ENCODE assay signal across 10 mouse cellular contexts in genomic region chr10:87971536-87971935, GRCm38 (mm10).
A peak's percentile ranks its signal among the peaks of the same experiment; 100 is the strongest.
DNase-seq lines count a peak whose midpoint lies in the region; ATAC-seq and TF ChIP-seq lines count a peak whose summit lies in the region.
"Had no signal": no experiment of that assay in that cellular context is flagged by ENCODE, and none has a peak within 500 bp of the region (broad histone marks: within the 10 kb centered on the region; RNA-seq: fewer than 3 reads in every experiment).

No protein-coding gene starts in this region.

- H3K27me3 ChIP-seq in intestine, postnatal 0 days (replicated peaks; ENCODE audit: control insufficient read depth, insufficient read depth, low read length): no peaks in the 10 kb centered on the region
- H3K27me3 ChIP-seq in intestine, embryonic 16.5 days (replicated peaks; ENCODE audit: control insufficient read depth, insufficient read depth, low read length): no peaks in the 10 kb centered on the region
- H3K27me3 ChIP-seq: intestine, embryonic 15.5 days; liver, embryonic 13.5 days had no signal

- WGBS in intestine, postnatal 0 days: 53% methylated on average over 6 of the region's 6 CpGs
- 58% methylated on average over 6 of the region's 6 CpGs for WGBS in intestine, embryonic 16.5 days

- no peak overlapping the region for H3K4me2 ChIP-seq in intestine, postnatal 0 days (replicated peaks; ENCODE audit: low read depth)
- H3K4me2 ChIP-seq in intestine, embryonic 16.5 days (ENCODE audit: low read depth, low read length): no peak overlapping the region
- H3K4me2 ChIP-seq: intestine, embryonic 15.5 days; liver, embryonic 13.5 days had no signal

- no peaks in the 10 kb centered on the region for H3K9me3 ChIP-seq in intestine, postnatal 0 days (ENCODE audit: control insufficient read depth)
- no peaks in the 10 kb centered on the region for H3K9me3 ChIP-seq in intestine, embryonic 16.5 days (ENCODE audit: control insufficient read depth, low read length)
- H3K9me3 ChIP-seq: intestine, embryonic 15.5 days; liver, embryonic 13.5 days had no signal

- peak; percentile 56 for DNase-seq in 3T3-L1 (ENCODE audit: low read depth, low spot score)
- peak; percentile 4 for DNase-seq in 416B (ENCODE audit: low read depth)
- DNase-seq in heart, postnatal 10 days: peak; percentile 35 to 44
- DNase-seq in thymus, postnatal 10 days (ENCODE audit: low spot score in 2 of 2): no peak
- no peak for DNase-seq in cerebellum, adult 18-20 months
- DNase-seq: liver, embryonic 13.5 days had no signal

- no peak overlapping the region for H3K9ac ChIP-seq in intestine, postnatal 0 days (ENCODE audit: low read depth, low read length)
- no peak overlapping the region for H3K9ac ChIP-seq in intestine, embryonic 16.5 days (ENCODE audit: low read depth, low read length)
- H3K9ac ChIP-seq: intestine, embryonic 15.5 days; liver, embryonic 13.5 days had no signal

- TF ChIP-seq CTCF in intestine, postnatal 0 days (IDR thresholded peaks at IDR 0.05; ENCODE audit: low read depth): peak; percentile 41

- intact Hi-C loops in heart, postnatal 10 days (cut with DNase I): loop anchor here (1.0 to 10.0 kb wide), 4 partner anchors 116 to 333 kb away; no protein-coding TSS in a partner anchor

- H3K4me3 ChIP-seq in intestine, postnatal 0 days (ENCODE audit: low read depth, low read length): no peak overlapping the region
- H3K4me3 ChIP-seq in intestine, embryonic 16.5 days (ENCODE audit: low read length): no peak overlapping the region
- H3K4me3 ChIP-seq: intestine, embryonic 15.5 days; liver, embryonic 13.5 days; myocyte had no signal

- no peak for ATAC-seq in intestine, postnatal 0 days
- ATAC-seq in intestine, embryonic 16.5 days: no peak
- ATAC-seq: intestine, embryonic 15.5 days had no signal

- no peaks in the 10 kb centered on the region for H3K36me3 ChIP-seq in intestine, postnatal 0 days (ENCODE audit: control insufficient read depth, insufficient read depth)
- no peaks in the 10 kb centered on the region for H3K36me3 ChIP-seq in intestine, embryonic 16.5 days (ENCODE audit: control insufficient read depth, insufficient read depth, low read length)
- H3K36me3 ChIP-seq: intestine, embryonic 15.5 days; liver, embryonic 13.5 days had no signal

- no peaks in the 10 kb centered on the region for H3K4me1 ChIP-seq in intestine, postnatal 0 days (replicated peaks; ENCODE audit: control insufficient read depth, insufficient read depth, low read length)
- H3K4me1 ChIP-seq in intestine, embryonic 16.5 days (ENCODE audit: control insufficient read depth, insufficient read depth, low read length): no peaks in the 10 kb centered on the region
- H3K4me1 ChIP-seq: intestine, embryonic 15.5 days; liver, embryonic 13.5 days had no signal

- H3K27ac ChIP-seq in intestine, postnatal 0 days (ENCODE audit: low read depth, low read length): no peak overlapping the region
- no peak overlapping the region for H3K27ac ChIP-seq in intestine, embryonic 16.5 days (ENCODE audit: low read length)
- H3K27ac ChIP-seq: intestine, embryonic 15.5 days; liver, embryonic 13.5 days had no signal

Comparison
In these comparisons a context has a peak if more than half of its experiments do, and no peak if none do; other contexts are left out.
1. DNase-seq: peak in 3T3-L1 (single experiment), 416B (single experiment) and heart, postnatal 10 days (2 of 2); none in thymus, postnatal 10 days (0 of 2) and cerebellum, adult 18-20 months (0 of 2).